Mouse (Mus musculus) natural killer cell, adult 2 months (primary cell): ENCODE data around the gene Hadhb.

ENCODE experiments used
- DNase-seq, 2 experiments: peaks; one replicate each; pipeline ENCODE4 v3.0.0; 2022; ENCODE audit warnings: low spot score in 2 of 2

Hadhb gene

GRCm38 (mm10) chr5:30233042-30233441 is 78.0 kb downstream of the Hadhb start:
- peak in 1 of 2 experiments; percentile 1 for DNase-seq

- no peak for DNase-seq
Measured at GRCm38 (mm10) chr5:30233979-30234378, 78.9 kb downstream of the Hadhb start.
